9 mouse cellular contexts compared by ENCODE assay signal in genomic region chr9:45133484-45134310, GRCm38 (mm10). TPM values are rescaled to one million over a fixed set of nuclear protein-coding genes. Genes with fewer than 3 reads are reported as not detected.
DNase-seq lines count a peak whose midpoint lies in the region; ATAC-seq lines count a peak whose summit lies in the region.
"Had no signal": no experiment of that assay in that cellular context is flagged by ENCODE, and none has a peak within 500 bp of the region (broad histone marks: within the 10 kb centered on the region; RNA-seq: fewer than 3 reads in every experiment).

No protein-coding gene starts in this region.

- H3K27me3 ChIP-seq in forebrain, embryonic 11.5 days (ENCODE audit: control insufficient read depth, insufficient read depth, low read length), result peaks cover 38% of the 10 kb centered on the region
- H3K27me3 ChIP-seq in forebrain, embryonic 16.5 days (replicated peaks; ENCODE audit: control insufficient read depth, insufficient read depth, low read length), result peaks cover 44% of the 10 kb centered on the region

- no peak overlapping the region for H3K9ac ChIP-seq in forebrain, embryonic 11.5 days (ENCODE audit: low read length)
- no peak overlapping the region for H3K9ac ChIP-seq in forebrain, embryonic 16.5 days (replicated peaks; ENCODE audit: low read depth, low read length)

- no peaks in the 10 kb centered on the region for H3K36me3 ChIP-seq in forebrain, embryonic 11.5 days (ENCODE audit: control insufficient read depth, insufficient read depth, low read length)
- H3K36me3 ChIP-seq in forebrain, embryonic 16.5 days (ENCODE audit: control insufficient read depth, insufficient read depth), result no peaks in the 10 kb centered on the region

- H3K4me3 ChIP-seq in forebrain, embryonic 11.5 days (ENCODE audit: low read depth, low read length), result no peak overlapping the region
- H3K4me3 ChIP-seq in forebrain, embryonic 16.5 days (replicated peaks; ENCODE audit: low read length), result no peak overlapping the region

- 21% methylated on average over 5 of the region's 5 CpGs for WGBS in forebrain, embryonic 11.5 days
- 25% methylated on average over 5 of the region's 5 CpGs for WGBS in forebrain, embryonic 16.5 days

- peak; percentile 64 for DNase-seq in forebrain, embryonic 11.5 days (ENCODE audit: low spot score)
- peak; percentile 26 to 63 for DNase-seq in urinary bladder, adult 18-20 months (ENCODE audit: low spot score in 2 of 2)
- DNase-seq in urinary bladder, postnatal 10 days (ENCODE audit: low spot score), result no peak
- DNase-seq in gastrocnemius, adult 18-20 months (ENCODE audit: low spot score), result peak; percentile 80
- peak; percentile 75 to 82 for DNase-seq in kidney, postnatal 4 days
- DNase-seq in skeletal muscle tissue, adult 2 months (ENCODE audit: low read depth, low spot score), result peak; percentile 70
- DNase-seq in frontal cortex, postnatal 36 days (ENCODE audit: low spot score in 2 of 2), result no peak

- H3K27ac ChIP-seq in forebrain, embryonic 11.5 days (ENCODE audit: low read depth, low read length), result no peak overlapping the region
- no peak overlapping the region for H3K27ac ChIP-seq in forebrain, embryonic 16.5 days (ENCODE audit: low read length)

- ATAC-seq in forebrain, embryonic 11.5 days (replicated peaks; ENCODE audit: low FRiP score), result no peak
- no peak for ATAC-seq in forebrain, embryonic 16.5 days

- H3K4me2 ChIP-seq in forebrain, embryonic 11.5 days (ENCODE audit: low read depth, low read length, severe bottlenecking), result no peak overlapping the region
- H3K4me2 ChIP-seq in forebrain, embryonic 16.5 days (ENCODE audit: low read length), result no peak overlapping the region

- H3K9me3 ChIP-seq in forebrain, embryonic 11.5 days (ENCODE audit: control insufficient read depth, low read length), result no peaks in the 10 kb centered on the region
- no peaks in the 10 kb centered on the region for H3K9me3 ChIP-seq in forebrain, embryonic 16.5 days (ENCODE audit: control insufficient read depth, low read length)

- H3K4me1 ChIP-seq in forebrain, embryonic 11.5 days (replicated peaks; ENCODE audit: control insufficient read depth, insufficient read depth, low read length), result peaks cover 11% of the 10 kb centered on the region
- peaks cover 9% of the 10 kb centered on the region for H3K4me1 ChIP-seq in forebrain, embryonic 16.5 days (replicated peaks; ENCODE audit: control insufficient read depth, insufficient read depth, low read length)

RNA-seq across cellular contexts. Expression of gene Scn4b, which starts 4.5 kb away (rescaled TPM):
- polyA plus RNA-seq in forebrain, embryonic 11.5 days (2014; fragmentation: Nextera tagmentation; extraction: Ambion mirVana), result 0.19 and 0.21 TPM in 2 replicates
- 0.24 and 0.27 TPM in 2 replicates for polyA plus RNA-seq in forebrain, embryonic 16.5 days (2015; fragmentation: Nextera tagmentation; extraction: Ambion mirVana)
- 100 to 1,000 TPM; 256 to 268 TPM for total RNA-seq in gastrocnemius, adult 18-20 months (2021)
- polyA plus RNA-seq: heart, embryonic 14.5 days had no signal

RNA-seq across cellular contexts. Expression of gene Scn2b, which starts 16.1 kb away (rescaled TPM):
- polyA plus RNA-seq in forebrain, embryonic 11.5 days (2014; fragmentation: Nextera tagmentation; extraction: Ambion mirVana), result 2.9 and 3.2 TPM in 2 replicates
- polyA plus RNA-seq in forebrain, embryonic 16.5 days (2015; fragmentation: Nextera tagmentation; extraction: Ambion mirVana), result 5.7 and 6.9 TPM in 2 replicates
- 1 to 10 TPM; 2.2 to 2.5 TPM for total RNA-seq in gastrocnemius, adult 18-20 months (2021)

RNA-seq across cellular contexts. Expression of gene BC049352, which starts 48.1 kb away (rescaled TPM):
- not detected in 2 replicates for polyA plus RNA-seq in forebrain, embryonic 11.5 days (2014; fragmentation: Nextera tagmentation; extraction: Ambion mirVana)
- polyA plus RNA-seq in forebrain, embryonic 16.5 days (2015; fragmentation: Nextera tagmentation; extraction: Ambion mirVana), result 0.14 and 0.38 TPM in 2 replicates
- 1 to 10 TPM; 1.2 to 1.7 TPM for total RNA-seq in gastrocnemius, adult 18-20 months (2021)
- polyA plus RNA-seq: heart, embryonic 14.5 days had no signal

RNA-seq across cellular contexts. Expression of gene Jaml, which starts 54.7 kb away (rescaled TPM):
- not detected in 2 replicates for polyA plus RNA-seq in forebrain, embryonic 11.5 days (2014; fragmentation: Nextera tagmentation; extraction: Ambion mirVana)
- polyA plus RNA-seq in forebrain, embryonic 16.5 days (2015; fragmentation: Nextera tagmentation; extraction: Ambion mirVana), result 0.34 and 0.61 TPM in 2 replicates
- total RNA-seq in gastrocnemius, adult 18-20 months (2021), result under 1 TPM; 0.14 to 0.40 TPM

Comparison
In these comparisons a context has a peak if more than half of its experiments do, and no peak if none do; other contexts are left out.
1. DNase-seq: peak in forebrain, embryonic 11.5 days (single experiment), urinary bladder, adult 18-20 months (2 of 2), gastrocnemius, adult 18-20 months (single experiment), kidney, postnatal 4 days (2 of 2) and skeletal muscle tissue, adult 2 months (single experiment); none in urinary bladder, postnatal 10 days (single experiment) and frontal cortex, postnatal 36 days (0 of 2).